Mouse (Mus musculus) hindbrain, embryonic 15.5 days (tissue): ENCODE data around the gene Spata2. TPM values are rescaled to one million over a fixed set of nuclear protein-coding genes. Genes with fewer than 3 reads are reported as not detected.

Experiments
- ATAC-seq: fragments of 200-750 bp; cut with Nextera tagmentation; 2 replicates; pipeline ENCODE4 v1.8.0; 2017; ENCODE audit warnings: low read depth, moderate number of reproducible peaks, moderate TSS enrichment; ENCODE audit not compliant: low FRiP score
- H3K27ac ChIP-seq: fragments of 300-500 bp; sonication (generic); replicated peaks from 2 replicates; pipeline ENCODE4 v1.5.1; 2015; ENCODE audit warnings: mild to moderate bottlenecking, inconsistent platforms
- H3K27me3 ChIP-seq: fragments of 300-500 bp; sonication (generic); 2 replicates; pipeline ENCODE4 v1.6.1; 2015; ENCODE audit warnings: control low read depth, inconsistent platforms
- H3K36me3 ChIP-seq: fragments of 300-500 bp; sonication (generic); 2 replicates; pipeline ENCODE4 v1.6.1; 2015; ENCODE audit warnings: control low read depth, inconsistent platforms
- H3K4me1 ChIP-seq: fragments of 300-500 bp; sonication (generic); replicated peaks from 2 replicates; pipeline ENCODE4 v1.6.1; 2015; ENCODE audit warnings: control low read depth, inconsistent platforms
- H3K4me2 ChIP-seq: fragments of 300-500 bp; sonication (generic); 2 replicates; pipeline ENCODE4 v1.6.1; 2015; ENCODE audit warnings: moderate library complexity, mild to moderate bottlenecking, inconsistent platforms
- H3K4me3 ChIP-seq: fragments of 300-500 bp; sonication (generic); 2 replicates; pipeline ENCODE4 v1.5.1; 2015; ENCODE audit warnings: mild to moderate bottlenecking, inconsistent platforms
- H3K9ac ChIP-seq: fragments of 300-500 bp; sonication (generic); 2 replicates; pipeline ENCODE4 v1.6.1; 2015; ENCODE audit warnings: inconsistent platforms
- H3K9me3 ChIP-seq: fragments of 300-500 bp; sonication (generic); 2 replicates; pipeline ENCODE4 v1.6.1; 2016; ENCODE audit warnings: control low read depth, inconsistent platforms
- WGBS: fragments of 180-500 bp; shearing (Covaris S2); methylation state at CpG from one replicate; pipeline ENCODE4 v1.1.7; 2015; 5-methylcytosine and 5-hydroxymethylcytosine counted together
- polyA plus RNA-seq: library from polyadenylated mRNA; unstranded; fragments of >200 nt; fragmentation: Nextera tagmentation; extraction: Ambion mirVana; gene quantifications from 2 replicates; pipeline ENCODE4 v1.2.1, GENCODE M21; 2015

Gene Spata2
- polyA plus RNA-seq, 1 experiment from 2014 or later = 33.4 TPM

- no peak for ATAC-seq
- no peak overlapping the region for H3K4me3 ChIP-seq
- no peak overlapping the region for H3K9ac ChIP-seq
- no peaks in the 10 kb centered on the region for H3K9me3 ChIP-seq
- H3K4me1 ChIP-seq = peaks cover 25% of the 10 kb centered on the region
- H3K4me2 ChIP-seq = no peak overlapping the region
- 92% methylated on average over 6 of the region's 6 CpGs for WGBS
- no peaks in the 10 kb centered on the region for H3K27me3 ChIP-seq
- peaks cover 40% of the 10 kb centered on the region for H3K36me3 ChIP-seq
- H3K27ac ChIP-seq = no peak overlapping the region
These were observed 18.5 kb downstream of the Spata2 start for GRCm38 (mm10) chr2:167474218-167474617.

GRCm38 (mm10) chr2:167471585-167471984, 21.1 kb downstream of the Spata2 start:
- WGBS = 88% methylated on average over 6 of the region's 6 CpGs
- H3K27ac ChIP-seq = no peak overlapping the region
- no peak overlapping the region for H3K9ac ChIP-seq
- peaks cover 18% of the 10 kb centered on the region for H3K4me1 ChIP-seq
- no peak overlapping the region for H3K4me2 ChIP-seq
- H3K4me3 ChIP-seq = no peak overlapping the region
- ATAC-seq = no peak
- H3K9me3 ChIP-seq = no peaks in the 10 kb centered on the region
- H3K27me3 ChIP-seq = no peaks in the 10 kb centered on the region
- H3K36me3 ChIP-seq = peaks cover 41% of the 10 kb centered on the region

DNA sequence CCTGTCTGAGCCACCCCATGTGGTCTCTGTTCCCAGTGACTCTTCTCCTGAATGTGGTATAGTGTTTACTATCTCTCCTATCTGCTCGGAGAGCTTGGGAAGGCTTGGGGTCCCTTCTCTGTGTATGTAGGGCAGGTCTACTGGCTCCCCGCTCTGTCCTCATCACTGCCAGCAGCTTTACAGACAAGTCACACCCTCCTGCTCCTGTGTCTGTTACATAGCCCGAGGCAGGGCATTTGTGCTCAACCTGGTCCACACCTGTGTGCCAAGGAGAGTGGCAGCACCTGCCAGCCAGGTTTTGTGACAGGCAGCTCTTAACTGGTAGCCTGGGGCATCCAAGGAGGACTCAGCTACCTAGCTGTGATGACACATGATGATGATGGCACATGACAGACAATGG, 22.1 kb downstream of the Spata2 start:
- H3K4me3 ChIP-seq = no peak overlapping the region
- ATAC-seq = no peak
- H3K27me3 ChIP-seq = no peaks in the 10 kb centered on the region
- no peak overlapping the region for H3K27ac ChIP-seq
- H3K9ac ChIP-seq = no peak overlapping the region
- no peak overlapping the region for H3K4me2 ChIP-seq
- 90% methylated on average over 3 of the region's 3 CpGs for WGBS
- H3K4me1 ChIP-seq = peaks cover 8% of the 10 kb centered on the region
- peaks cover 48% of the 10 kb centered on the region for H3K36me3 ChIP-seq
- no peaks in the 10 kb centered on the region for H3K9me3 ChIP-seq

DNA sequence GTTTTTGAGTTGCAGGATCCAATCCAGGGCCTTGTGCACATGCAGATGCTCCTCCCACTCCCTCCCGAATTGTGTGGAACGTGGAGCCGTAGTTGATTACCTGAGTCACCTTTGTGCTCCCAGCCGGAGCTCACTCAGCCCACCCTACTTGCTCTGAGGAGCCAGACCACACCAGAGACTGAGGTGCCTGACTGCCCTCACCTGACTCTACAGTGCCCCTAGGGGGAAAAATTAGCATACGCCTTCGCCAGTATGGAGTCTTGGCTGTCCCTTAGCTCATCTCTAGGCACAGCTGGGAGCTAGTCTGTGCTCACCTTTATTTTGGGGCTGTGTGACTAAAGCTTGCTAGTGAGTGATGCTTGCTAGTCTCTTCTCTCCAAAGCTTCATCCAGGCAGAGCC, 24.2 kb downstream of the Spata2 start:
- no peak overlapping the region for H3K4me2 ChIP-seq
- no peak for ATAC-seq
- 78% methylated on average over 6 of the region's 6 CpGs for WGBS
- no peak overlapping the region for H3K27ac ChIP-seq
- no peaks in the 10 kb centered on the region for H3K9me3 ChIP-seq
- H3K27me3 ChIP-seq = no peaks in the 10 kb centered on the region
- H3K9ac ChIP-seq = no peak overlapping the region
- H3K4me3 ChIP-seq = no peak overlapping the region
- H3K4me1 ChIP-seq = no peaks in the 10 kb centered on the region
- H3K36me3 ChIP-seq = peaks cover 40% of the 10 kb centered on the region

DNA sequence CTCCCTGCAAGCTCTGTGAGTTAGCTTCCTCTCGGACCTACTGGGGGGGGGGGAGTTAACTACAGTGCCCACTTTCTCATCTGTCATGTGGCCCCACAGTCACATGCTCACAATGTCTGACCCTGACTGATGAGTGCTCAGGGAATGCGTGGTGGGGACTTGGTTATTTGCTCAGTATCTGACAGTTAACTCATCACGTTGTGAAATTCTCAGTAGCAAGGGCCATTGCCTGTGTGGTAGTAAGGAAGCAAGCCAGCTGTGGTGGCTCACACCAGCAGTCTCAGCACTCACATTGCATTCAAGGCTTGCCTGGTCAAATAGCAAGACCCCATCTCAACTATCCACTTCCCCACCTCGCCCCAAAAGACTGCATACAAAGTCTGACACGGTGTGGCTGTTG, 25.5 kb downstream of the Spata2 start:
- no peaks in the 10 kb centered on the region for H3K27me3 ChIP-seq
- no peak overlapping the region for H3K9ac ChIP-seq
- no peaks in the 10 kb centered on the region for H3K9me3 ChIP-seq
- H3K27ac ChIP-seq = no peak overlapping the region
- no peak overlapping the region for H3K4me3 ChIP-seq
- ATAC-seq = no peak
- H3K36me3 ChIP-seq = peaks cover 32% of the 10 kb centered on the region
- no peak overlapping the region for H3K4me2 ChIP-seq
- no peaks in the 10 kb centered on the region for H3K4me1 ChIP-seq
- 83% methylated on average over 5 of the region's 5 CpGs for WGBS

- no peak for ATAC-seq
- Histone ChIP-seq H3K4me3 (no peak overlapping the region), H3K4me1 (no peaks in the 10 kb centered on the region), H3K36me3 (peaks cover 24% of the 10 kb centered on the region; the same call in 1 of the 2 replicates), H3K27me3 (no peaks in the 10 kb centered on the region), H3K9me3 (no peaks in the 10 kb centered on the region), H3K9ac (no peak overlapping the region), H3K27ac (no peak overlapping the region), H3K4me2 (no peak overlapping the region)
- 91% methylated on average over 3 of the region's 3 CpGs for WGBS
These were observed 26.7 kb downstream of the Spata2 start for GRCm38 (mm10) chr2:167465951-167466350.

DNA sequence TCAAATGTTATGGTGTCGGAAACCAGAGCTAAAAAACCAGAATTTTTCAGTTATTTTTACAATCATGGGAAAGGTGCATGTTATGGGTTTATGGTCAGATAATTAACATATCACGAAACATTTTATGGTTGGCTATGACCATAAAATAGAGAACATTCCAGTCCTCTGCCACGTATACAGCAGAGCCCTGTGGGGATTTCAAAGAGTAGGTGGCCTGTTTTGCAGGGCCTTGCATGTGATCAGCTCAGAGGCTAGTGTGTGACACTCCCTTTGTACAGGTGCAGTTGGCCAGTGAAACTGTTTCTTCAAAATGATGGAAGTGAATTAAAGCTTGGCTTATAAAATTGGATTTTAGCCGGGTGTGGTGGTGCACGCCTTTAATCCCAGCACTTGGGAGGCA, 28.9 kb downstream of the Spata2 start:
- WGBS = 95% methylated on average over 5 of the region's 5 CpGs
- no peaks in the 10 kb centered on the region for H3K4me1 ChIP-seq

GRCm38 (mm10) chr2:167462954-167463353, 29.7 kb downstream of the Spata2 start:
- Histone ChIP-seq H3K4me2 (no peak overlapping the region), H3K36me3 (peaks cover 14% of the 10 kb centered on the region; the same call in 1 of the 2 replicates), H3K4me1 (no peaks in the 10 kb centered on the region), H3K4me3 (no peak overlapping the region), H3K27me3 (no peaks in the 10 kb centered on the region), H3K27ac (no peak overlapping the region), H3K9ac (no peak overlapping the region), H3K9me3 (no peaks in the 10 kb centered on the region)
- peak; percentile 71; the same call in 1 of the 2 replicates for ATAC-seq
- 66% methylated on average over 6 of the region's 6 CpGs for WGBS

More for the DNA sequence above, 28.9 kb downstream of the Spata2 start:
- Histone ChIP-seq H3K9me3 (no peaks in the 10 kb centered on the region), H3K4me2 (no peak overlapping the region), H3K27ac (no peak overlapping the region), H3K9ac (no peak overlapping the region), H3K36me3 (peaks cover 14% of the 10 kb centered on the region; the same call in 1 of the 2 replicates), H3K27me3 (no peaks in the 10 kb centered on the region), H3K4me3 (no peak overlapping the region)
- ATAC-seq = no peak

DNA sequence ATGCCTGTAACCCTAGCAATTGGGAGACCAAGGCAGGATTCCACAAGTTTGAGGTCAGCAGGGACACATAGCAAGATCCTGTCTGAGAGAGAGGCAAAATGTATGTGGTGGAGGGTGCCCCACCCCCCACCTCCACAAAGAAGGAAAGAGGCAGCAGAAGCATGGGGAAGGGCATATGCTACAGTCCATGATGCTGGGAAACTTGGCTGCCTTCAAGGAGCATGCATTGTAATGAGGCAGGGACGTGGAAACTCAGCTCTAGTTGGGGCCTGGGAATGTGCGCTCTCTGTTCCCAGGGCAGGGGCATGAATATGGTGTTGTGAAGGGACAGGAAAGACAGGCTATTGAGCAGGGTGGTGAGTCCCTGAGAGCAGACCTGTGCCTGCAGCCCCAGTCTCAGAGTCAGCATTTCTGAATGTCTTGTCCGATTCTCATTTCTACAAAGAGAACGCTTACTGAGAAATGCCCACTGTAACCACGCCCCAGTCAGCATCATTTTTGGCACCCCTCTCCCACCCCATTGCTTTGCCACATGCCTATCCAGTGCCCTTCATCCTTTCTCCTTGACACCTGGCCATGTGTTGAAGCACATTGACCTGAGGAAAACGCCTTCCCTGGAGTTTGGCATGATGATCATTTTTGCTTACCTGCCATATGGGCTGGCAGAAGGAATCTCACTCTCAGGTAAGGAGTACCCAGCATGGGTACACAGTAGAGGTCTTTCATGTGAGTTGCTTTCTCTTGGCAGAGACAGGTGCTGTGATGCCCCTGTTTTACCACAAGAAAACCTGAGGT, 33.4 kb downstream of the Spata2 start:
- Histone ChIP-seq H3K27ac (0 out of 2 replicates have a peak overlapping the region, but pooled peaks have one; percentile 22), H3K4me2 (no peak overlapping the region), H3K9ac (no peak overlapping the region), H3K9me3 (no peaks in the 10 kb centered on the region), H3K4me1 (no peaks in the 10 kb centered on the region), H3K4me3 (no peak overlapping the region), H3K36me3 (peaks cover 5% of the 10 kb centered on the region; the same call in 1 of the 2 replicates), H3K27me3 (no peaks in the 10 kb centered on the region)
- WGBS = 91% methylated on average over 6 of the region's 6 CpGs
- ATAC-seq = no peak

- H3K4me2 ChIP-seq = no peak overlapping the region
- H3K4me3 ChIP-seq = no peak overlapping the region
- H3K36me3 ChIP-seq = peaks cover 12% of the 10 kb centered on the region; the same call in 1 of the 2 replicates
- H3K27me3 ChIP-seq = no peaks in the 10 kb centered on the region
- no peak overlapping the region for H3K27ac ChIP-seq
- H3K4me1 ChIP-seq = no peaks in the 10 kb centered on the region
- no peak for ATAC-seq
- 95% methylated on average over 3 of the region's 3 CpGs for WGBS
- no peaks in the 10 kb centered on the region for H3K9me3 ChIP-seq
- no peak overlapping the region for H3K9ac ChIP-seq
These were observed 34.1 kb downstream of the Spata2 start for GRCm38 (mm10) chr2:167458548-167458947.

DNA sequence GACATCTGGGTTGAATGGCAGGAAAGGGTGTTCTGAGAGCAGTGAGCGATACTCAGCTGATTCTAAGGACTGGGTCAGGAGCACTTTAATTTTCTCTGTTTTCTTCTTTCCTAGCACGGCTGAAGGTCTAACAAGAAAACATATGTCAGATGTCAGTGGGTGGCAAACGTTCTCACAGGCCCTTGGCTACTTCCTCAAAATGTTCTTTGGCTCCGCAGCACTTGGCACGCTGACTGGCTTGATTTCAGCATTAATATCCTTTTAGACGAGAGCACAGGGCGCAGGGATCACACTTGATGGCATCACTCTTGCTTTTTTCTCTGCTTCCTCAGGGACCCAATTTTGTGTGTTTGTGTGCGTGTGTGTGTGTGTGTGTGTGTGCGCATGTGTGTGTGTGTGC, 35.5 kb downstream of the Spata2 start:
- no peak overlapping the region for H3K9ac ChIP-seq
- no peak for ATAC-seq
- WGBS = 88% methylated on average over 9 of the region's 9 CpGs
- H3K4me1 ChIP-seq = no peaks in the 10 kb centered on the region
- peaks cover 12% of the 10 kb centered on the region; the same call in 1 of the 2 replicates for H3K36me3 ChIP-seq
- H3K27ac ChIP-seq = no peak overlapping the region
- no peak overlapping the region for H3K4me3 ChIP-seq
- no peak overlapping the region for H3K4me2 ChIP-seq
- no peaks in the 10 kb centered on the region for H3K27me3 ChIP-seq
- no peaks in the 10 kb centered on the region for H3K9me3 ChIP-seq

GRCm38 (mm10) chr2:167456361-167457020, 36.2 kb downstream of the Spata2 start:
- Histone ChIP-seq H3K4me2 (no peak overlapping the region), H3K9me3 (no peaks in the 10 kb centered on the region), H3K27ac (no peak overlapping the region), H3K36me3 (peaks cover 12% of the 10 kb centered on the region; the same call in 1 of the 2 replicates), H3K4me1 (no peaks in the 10 kb centered on the region), H3K9ac (no peak overlapping the region), H3K4me3 (no peak overlapping the region), H3K27me3 (no peaks in the 10 kb centered on the region)
- 74% methylated on average over 5 of the region's 5 CpGs for WGBS
- no peak for ATAC-seq
